Mouse (Mus musculus) layer of hippocampus, adult 2 months (tissue): Measurements from ENCODE around the gene Cdc40. TPM values are rescaled to one million over a fixed set of nuclear protein-coding genes. Genes with fewer than 3 reads are reported as not detected.
A peak's percentile ranks its signal among the peaks of the same experiment; 100 is the strongest.

Source experiments
- DNase-seq, 2 experiments: peaks; one replicate each; pipeline ENCODE4 v3.0.0; 2022; ENCODE audit warnings: low spot score in 2 of 2
- H3K27ac ChIP-seq: fragments of 200-600 bp; 2 replicates; pipeline ENCODE4 v1.8.1; 2022
- H3K4me3 ChIP-seq: fragments of 200-600 bp; 2 replicates; pipeline ENCODE4 v1.8.1; 2022; ENCODE audit warnings: mild to moderate bottlenecking
- CTCF ChIP-seq: fragments of 200-600 bp; conservative IDR thresholded peaks from 2 replicates; pipeline ENCODE4 v1.8.1; 2022; ENCODE audit warnings: antibody characterized with exemption, mild to moderate bottlenecking, moderate library complexity
- long read RNA-seq, 2 experiments: library from polyadenylated mRNA; stranded (forward); transcript quantifications; one replicate each; pipeline ENCODE4 v2.0.0; 2021; ENCODE audit warnings: borderline mapping rate in 2 of 2
- total RNA-seq, 2 experiments: library from RNA; stranded (reverse); gene quantifications; 2 replicates each; pipeline ENCODE4 v1.2.3; 2021

The Cdc40 gene
- total RNA-seq, result 10 to 100 TPM; 67.1 to 73.9 TPM
- long read RNA-seq, experiment 1, transcript Cdc40-201 (15 exons, 3,534 nt), result major isoform, 38 of 51 reads
- long read RNA-seq, experiment 1, partial matches to known transcripts, result 8 of 51 reads
- long read RNA-seq, experiment 1, other reads (novel, unspliced or antisense), result 5 of 51 reads
- long read RNA-seq, experiment 2, transcript Cdc40-201 (15 exons, 3,534 nt), result major isoform, 65 of 74 reads
- long read RNA-seq, experiment 2, partial matches to known transcripts, result 5 of 74 reads
- long read RNA-seq, experiment 2, other reads (novel, unspliced or antisense), result 4 of 74 reads

DNA sequence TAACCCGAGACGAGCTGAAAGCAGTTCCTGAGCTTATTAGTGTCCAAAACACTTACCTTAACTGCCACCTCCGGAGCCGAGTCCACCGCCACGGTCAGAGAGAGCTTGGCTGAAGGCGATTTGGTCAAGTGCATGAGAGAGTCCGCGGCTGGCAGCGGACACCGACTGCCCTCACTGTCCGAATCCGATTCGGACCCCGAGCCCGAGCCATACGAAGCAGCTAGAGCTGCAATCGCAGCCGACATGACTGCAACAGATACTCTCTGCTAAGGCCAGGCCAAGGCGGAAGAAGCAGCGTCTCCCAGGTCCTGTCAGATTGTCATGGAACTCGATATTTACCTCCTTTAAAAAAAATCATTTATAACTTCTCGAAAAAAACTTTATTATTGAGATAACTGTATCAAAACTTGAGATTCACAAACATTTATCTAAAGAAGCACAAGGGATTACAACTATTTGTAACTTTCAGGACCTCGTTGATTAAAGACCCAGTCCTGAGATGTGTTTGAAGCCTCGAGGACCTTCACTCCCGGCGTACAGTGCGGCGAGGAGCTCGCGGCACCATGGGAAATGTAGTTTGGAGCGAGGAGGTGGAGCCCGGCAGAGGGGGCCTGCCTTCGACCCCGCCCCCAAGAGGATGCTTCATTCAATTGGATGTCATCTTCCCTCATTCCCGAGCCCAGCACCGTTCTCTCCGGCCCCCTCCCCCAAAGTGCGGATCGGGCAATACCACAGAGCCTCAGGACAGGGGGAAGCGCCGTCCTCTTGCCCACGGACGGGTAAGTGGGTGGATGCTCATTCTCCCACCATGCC, at the start of gene Cdc40, which contains the start of gene Wasf1:
Gene Cdc40, minus strand, starts transcription at position 481 of the 813 bp plus-strand sequence.
Gene Wasf1, plus strand, starts transcription at position 645 of the 813 bp plus-strand sequence.
- DNase-seq, result peak; percentile 99
- Histone ChIP-seq H3K4me3 (peak within 1 kb of the TSS; percentile 81), H3K27ac (peak within 1 kb of the TSS; percentile 100)
- TF ChIP-seq CTCF, result no peak

GRCm38 (mm10) chr10:40919464-40919863, 36.4 kb upstream of the Cdc40 start:
- no peak for TF ChIP-seq CTCF
- no peak overlapping the region for H3K4me3 ChIP-seq
- peak overlapping the region; percentile 69 for H3K27ac ChIP-seq
- DNase-seq, result no peak

GRCm38 (mm10) chr10:40918669-40919440, 35.7 kb upstream of the Cdc40 start:
- Histone ChIP-seq H3K4me3 (peak overlapping the region; percentile 8; the same call in 1 of the 2 replicates), H3K27ac (peak overlapping the region; percentile 69)
- no peak for TF ChIP-seq CTCF
- DNase-seq, result no peak

GRCm38 (mm10) chr10:40915240-40915639, 32.1 kb upstream of the Cdc40 start:
- no peak for TF ChIP-seq CTCF

DNA sequence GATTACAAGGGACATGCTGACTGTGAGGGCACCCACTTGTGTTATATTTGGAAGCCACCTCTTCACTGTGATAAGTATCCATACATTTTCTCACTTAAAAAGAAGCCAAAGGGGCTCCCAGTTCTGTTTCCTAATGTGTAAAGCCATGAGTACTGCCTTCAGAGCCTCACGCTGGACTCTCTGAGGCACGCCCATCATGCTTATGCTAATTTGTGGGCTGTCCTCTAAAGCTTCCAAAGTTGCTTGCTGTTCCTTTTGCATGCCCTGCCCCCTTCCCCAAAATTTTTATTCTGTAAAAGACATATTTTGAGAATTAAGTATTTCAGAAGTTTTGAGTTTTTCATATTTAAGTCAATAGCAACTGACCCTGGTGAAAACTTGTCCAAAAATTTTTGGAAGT, 27.7 kb upstream of the Cdc40 start:
- Histone ChIP-seq H3K4me3 (no peak overlapping the region), H3K27ac (no peak overlapping the region)
- DNase-seq, result no peak
- TF ChIP-seq CTCF, result no peak

More at GRCm38 (mm10) chr10:40915240-40915639, 32.1 kb upstream of the Cdc40 start:
- Histone ChIP-seq H3K4me3 (no peak overlapping the region), H3K27ac (no peak overlapping the region)
- no peak for DNase-seq

- peak overlapping the region; percentile 46; the same call in 1 of the 2 replicates for H3K27ac ChIP-seq
Observed at GRCm38 (mm10) chr10:40908580-40908979, 25.5 kb upstream of the Cdc40 start.

GRCm38 (mm10) chr10:40906802-40907201, 23.7 kb upstream of the Cdc40 start:
- no peak for DNase-seq
- peak overlapping the region; percentile 39; the same call in 1 of the 2 replicates for H3K27ac ChIP-seq
- no peak for TF ChIP-seq CTCF
- H3K4me3 ChIP-seq, result no peak overlapping the region

More at GRCm38 (mm10) chr10:40908580-40908979, 25.5 kb upstream of the Cdc40 start:
- no peak for TF ChIP-seq CTCF
- DNase-seq, result no peak
- no peak overlapping the region for H3K4me3 ChIP-seq

DNA sequence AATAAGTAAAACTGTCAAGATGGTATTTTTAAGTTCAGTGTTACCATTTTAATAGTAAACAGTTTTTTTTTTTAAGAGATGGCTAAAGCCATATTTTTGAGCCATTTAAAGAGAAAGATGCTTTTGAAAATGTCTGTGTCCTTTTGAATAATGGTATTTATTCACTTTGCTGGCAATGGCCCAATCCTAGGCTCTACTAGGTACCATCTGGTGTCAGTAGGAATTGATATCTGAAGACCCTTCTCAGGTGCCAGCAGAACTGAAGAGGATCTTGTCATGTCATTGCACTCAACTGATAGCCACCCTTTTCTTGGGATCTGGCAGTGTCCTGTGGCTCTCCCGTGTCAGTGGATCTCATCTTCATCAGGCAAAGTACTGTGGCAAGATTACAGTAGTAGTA, 23.0 kb upstream of the Cdc40 start:
- TF ChIP-seq CTCF, result no peak
- Histone ChIP-seq H3K4me3 (no peak overlapping the region), H3K27ac (peak overlapping the region; percentile 39; the same call in 1 of the 2 replicates)
- no peak for DNase-seq

GRCm38 (mm10) chr10:40901786-40902185, 18.7 kb upstream of the Cdc40 start:
- no peak for DNase-seq
- no peak overlapping the region for H3K4me3 ChIP-seq
- no peak overlapping the region for H3K27ac ChIP-seq
- TF ChIP-seq CTCF, result no peak

- Histone ChIP-seq H3K27ac (peak overlapping the region; percentile 48; the same call in 1 of the 2 replicates), H3K4me3 (peak overlapping the region; percentile 2)
- no peak for DNase-seq
- no peak for TF ChIP-seq CTCF
Observed at GRCm38 (mm10) chr10:40896656-40897055, 13.5 kb upstream of the Cdc40 start.

DNA sequence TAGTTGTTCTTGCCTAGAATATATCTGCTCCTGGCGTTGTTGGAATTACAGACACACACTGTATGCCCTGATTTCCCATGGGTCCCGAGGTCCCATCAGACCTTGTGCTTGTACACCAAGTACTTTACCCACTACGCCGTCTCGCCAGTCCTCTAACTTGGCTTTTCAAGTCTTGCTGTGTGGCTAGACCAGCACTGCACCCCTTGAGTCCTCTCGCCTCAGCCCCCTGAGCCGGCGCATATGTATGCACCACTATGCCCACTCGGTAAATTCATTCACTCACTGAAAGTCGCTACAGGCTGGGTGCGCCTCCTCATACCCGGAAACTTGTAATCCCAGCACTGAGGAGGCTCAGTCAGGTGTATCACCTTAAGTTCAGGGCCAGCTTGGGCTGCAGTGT, 12.7 kb upstream of the Cdc40 start:
- peak overlapping the region; percentile 8 for H3K4me3 ChIP-seq
- no peak for TF ChIP-seq CTCF
- no peak for DNase-seq
- no peak overlapping the region for H3K27ac ChIP-seq

DNA sequence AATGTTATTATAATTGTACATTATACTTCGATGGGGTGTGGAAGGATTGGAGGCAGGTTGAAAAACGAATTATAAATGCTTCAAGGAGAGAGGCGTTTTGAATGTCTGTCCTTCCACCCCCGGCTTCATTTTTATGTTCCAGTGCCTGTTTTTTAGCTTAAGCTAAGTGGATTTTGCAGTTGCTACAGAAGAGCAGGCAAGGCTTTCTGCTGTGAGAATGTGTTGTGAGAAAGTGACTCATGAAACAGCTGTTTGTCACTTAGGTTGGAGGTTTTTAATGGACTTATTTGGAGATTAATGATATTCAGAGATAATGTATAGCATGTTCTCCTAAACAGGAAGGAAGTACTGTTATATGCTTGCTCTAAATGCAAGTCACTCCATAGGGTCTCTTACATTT, 6.0 kb upstream of the Cdc40 start:
- H3K27ac ChIP-seq, result peak overlapping the region; percentile 76
- DNase-seq, result no peak
- no peak for TF ChIP-seq CTCF
- peak overlapping the region; percentile 58 for H3K4me3 ChIP-seq
